Mouse (Mus musculus): ENCODE results near the gene Nav2.

Nav2 gene

DNA sequence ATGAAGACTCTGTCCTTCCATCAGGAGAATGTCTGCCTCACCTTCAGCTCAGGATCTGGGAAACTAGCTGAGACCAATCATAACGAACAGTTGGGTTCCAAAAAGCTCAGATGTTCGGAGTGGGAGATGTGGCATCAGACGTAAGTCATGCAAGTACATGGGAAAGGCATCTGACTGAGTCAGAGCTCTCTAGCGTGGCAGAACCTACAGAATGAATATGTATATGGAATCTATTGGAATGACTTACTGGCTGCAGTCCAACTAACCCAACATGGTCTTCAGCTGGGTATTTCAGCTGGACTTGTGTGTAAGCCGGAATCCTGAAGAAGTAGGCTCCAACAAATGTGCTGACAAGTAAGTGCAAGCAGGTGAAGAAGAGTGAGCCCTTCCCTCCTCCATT lies 199.6 kb downstream of the Nav2 start:
- no peak for DNase-seq

DNA sequence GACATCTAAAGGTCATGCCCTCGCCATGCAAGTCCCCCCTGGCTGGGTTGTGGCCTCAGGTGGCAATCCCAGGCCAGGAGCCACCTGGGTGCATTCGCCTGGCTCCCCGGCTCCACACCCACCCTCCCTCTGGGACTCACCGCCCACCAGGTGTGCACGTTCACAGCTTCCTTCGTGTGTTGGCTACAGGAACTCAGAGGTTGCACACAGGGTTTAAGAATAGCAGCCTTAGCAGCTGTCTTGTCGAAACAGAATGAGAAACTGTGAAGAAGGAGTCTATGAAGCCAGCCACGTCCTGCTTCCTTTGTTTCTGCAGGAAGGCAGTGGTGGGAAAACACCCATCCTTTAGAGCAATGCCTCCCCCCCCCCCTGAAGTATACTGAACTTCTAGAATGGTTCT lies 210.5 kb downstream of the Nav2 start:
- no peak for DNase-seq

DNA sequence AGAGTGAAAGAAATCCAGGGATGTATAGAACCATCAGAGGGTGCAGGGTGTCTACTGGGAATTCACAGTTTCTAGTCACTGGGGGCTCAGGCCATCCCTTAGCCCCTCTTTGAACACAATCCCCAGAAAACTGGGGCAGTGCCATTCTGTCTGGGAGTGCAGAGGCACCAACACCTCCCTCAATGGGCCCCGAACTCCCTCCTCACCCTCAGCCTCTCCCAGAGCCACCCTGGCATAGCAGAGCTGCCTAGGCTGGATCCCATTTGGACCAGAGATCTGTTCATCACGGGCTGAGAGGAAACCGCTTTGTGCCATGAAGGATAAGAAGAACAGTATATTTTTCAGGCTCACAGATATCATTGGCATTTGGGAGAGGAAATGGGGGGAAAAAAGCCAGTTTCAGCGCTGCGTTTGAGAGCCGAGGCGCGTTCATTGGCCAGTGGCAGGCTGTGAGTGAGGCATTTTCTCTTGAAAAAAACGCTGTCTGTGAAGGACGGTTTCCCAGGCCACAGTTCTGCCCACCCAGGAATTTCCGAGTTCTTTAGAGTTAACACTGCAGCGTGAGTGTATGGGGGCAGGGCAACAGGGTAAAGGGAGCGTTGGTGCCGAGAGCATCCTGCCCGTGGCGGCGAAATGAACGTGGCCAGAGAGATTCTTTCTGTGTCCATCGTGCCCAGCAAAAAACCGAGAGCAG lies 211.4 kb downstream of the Nav2 start:
- peak; percentile 20 for DNase-seq

DNA sequence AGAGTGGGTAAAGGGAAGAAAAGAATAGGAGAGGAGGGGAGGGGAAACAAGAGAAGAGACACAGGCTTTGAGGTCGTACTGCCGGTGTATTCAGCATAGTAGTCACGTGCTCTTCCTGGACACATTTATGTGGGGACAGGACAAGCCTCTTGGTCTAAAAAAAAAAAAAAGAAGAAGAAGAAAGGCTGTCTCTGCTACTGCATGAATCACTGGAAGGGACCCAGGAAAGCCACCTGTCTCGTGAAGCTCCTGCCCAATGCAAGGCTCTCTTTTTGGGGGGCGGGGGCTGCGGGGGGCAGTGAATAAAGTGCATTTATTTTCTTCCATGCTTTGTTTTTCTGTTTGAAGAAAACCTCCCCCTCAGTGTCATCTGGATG lies 212.0 kb downstream of the Nav2 start:
- no peak for DNase-seq

DNA sequence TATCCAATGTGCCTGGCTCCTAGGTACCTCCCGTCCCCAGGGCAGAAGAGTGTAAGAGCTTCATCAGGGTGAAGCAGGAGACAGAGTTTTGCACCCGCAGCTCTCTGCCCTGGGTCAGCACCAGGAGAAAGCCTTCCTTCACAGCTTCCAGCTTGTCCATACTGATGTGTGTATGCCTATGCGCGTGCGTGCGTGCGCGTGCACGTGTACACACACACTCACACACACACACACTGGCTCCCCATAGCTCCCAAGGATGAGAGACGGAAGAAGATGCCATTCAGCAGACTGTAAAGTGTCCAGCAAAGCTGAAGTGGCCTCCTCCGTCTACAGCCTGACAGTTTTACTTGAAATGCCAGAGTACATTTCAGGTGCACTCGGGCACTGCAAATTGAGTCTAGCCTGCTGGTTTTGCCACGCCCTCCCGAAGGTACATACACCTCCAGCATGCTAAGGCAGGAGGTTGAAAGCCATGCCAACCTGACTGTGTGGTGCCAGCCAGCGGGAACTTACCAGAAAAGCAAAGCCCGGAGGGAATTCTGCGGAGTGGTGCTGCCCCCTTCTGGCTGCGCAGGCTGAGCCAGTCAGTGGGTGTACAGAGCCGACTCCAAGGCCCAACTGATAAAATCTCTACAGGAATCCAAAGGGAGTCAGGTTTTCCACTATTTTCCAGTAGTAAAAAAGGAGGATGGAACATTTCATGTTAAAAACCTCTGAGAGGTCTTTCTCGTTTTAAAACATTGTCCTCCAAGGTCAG lies 212.6 kb downstream of the Nav2 start:
- peak; percentile 94 for DNase-seq

DNA sequence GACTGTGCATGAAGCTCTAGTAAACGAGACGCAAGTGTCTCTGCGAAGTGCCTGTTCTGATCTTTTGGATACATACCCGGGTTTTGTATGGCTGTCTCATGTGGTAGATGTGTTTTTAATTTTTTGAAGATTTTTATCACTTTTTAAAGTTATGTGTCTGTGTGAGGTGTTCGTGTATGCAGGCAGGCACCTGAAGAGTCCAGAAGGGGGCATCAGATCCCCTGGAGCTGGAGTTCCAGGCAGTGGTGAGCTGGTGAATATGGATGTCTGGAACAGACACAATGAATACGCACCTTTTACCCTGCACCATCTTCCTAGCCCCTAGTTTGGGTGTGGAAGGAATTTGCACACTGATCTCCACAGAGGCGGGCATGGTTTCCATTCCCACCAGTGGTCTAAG lies 214.0 kb downstream of the Nav2 start:
- no peak for DNase-seq

DNA sequence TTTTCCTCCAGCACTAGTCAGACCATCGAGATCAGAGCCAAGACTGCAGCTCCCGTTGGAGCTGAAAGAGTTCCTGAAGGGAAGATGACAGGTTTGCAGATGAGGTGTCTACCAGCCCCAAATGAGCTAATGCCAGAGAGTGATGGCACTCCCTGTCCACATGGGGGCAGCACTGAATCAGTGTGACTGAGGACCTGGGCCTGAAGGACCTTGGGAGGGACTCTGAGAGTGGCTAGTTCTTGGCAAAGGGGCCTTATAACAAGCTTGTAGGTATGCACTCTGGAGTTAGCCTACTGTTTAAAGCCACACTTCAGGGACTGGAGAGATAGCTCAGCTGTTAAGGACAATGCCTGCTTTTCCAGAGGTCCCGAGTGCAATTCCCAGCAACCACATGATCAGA lies 217.0 kb downstream of the Nav2 start:
- peak; percentile 53 for DNase-seq

DNA sequence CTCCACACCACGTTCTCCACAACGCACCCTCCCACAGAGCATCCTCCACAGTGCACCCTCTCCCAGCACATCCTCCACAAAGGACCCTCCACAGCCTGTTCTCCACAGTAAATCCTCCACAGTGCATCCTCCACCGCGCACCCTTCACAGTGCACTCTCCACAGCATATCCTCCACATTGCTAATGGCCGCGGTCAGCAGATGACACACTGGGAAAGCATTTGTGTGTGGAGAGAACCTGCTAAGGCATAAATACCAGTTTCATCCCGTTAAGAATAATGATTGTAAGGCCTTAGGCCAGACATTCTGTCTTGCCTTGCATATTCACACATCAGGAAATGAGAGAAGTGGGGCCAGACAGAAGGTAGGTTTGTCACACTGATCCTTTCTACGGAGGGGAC lies 219.7 kb downstream of the Nav2 start:
- no peak for DNase-seq

DNA sequence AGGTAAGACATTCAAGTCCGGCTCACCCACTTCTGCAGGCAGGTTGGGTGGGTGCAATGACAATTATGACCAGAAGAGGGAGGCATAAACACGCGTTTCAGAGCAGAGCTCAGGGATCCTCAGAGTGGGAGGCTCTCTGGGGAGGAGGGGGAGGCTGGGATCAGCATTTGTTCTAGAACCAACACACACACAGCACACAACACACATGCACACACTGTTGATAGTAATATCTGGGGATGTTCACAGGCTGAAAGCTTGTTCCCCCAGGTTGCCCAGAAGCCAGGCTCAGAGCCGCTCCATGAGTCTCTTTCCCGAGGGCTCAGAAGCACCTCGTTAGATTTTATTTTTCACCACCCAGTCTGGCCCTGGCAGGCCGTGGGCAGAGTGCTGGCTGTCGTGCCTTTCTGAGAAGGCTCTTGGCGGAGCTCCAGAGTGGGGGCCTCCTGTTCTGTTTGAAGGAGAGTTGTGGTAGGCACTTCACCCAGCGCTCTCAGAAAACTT lies 224.4 kb downstream of the Nav2 start:
- DNase-seq: peak; percentile 89

DNA sequence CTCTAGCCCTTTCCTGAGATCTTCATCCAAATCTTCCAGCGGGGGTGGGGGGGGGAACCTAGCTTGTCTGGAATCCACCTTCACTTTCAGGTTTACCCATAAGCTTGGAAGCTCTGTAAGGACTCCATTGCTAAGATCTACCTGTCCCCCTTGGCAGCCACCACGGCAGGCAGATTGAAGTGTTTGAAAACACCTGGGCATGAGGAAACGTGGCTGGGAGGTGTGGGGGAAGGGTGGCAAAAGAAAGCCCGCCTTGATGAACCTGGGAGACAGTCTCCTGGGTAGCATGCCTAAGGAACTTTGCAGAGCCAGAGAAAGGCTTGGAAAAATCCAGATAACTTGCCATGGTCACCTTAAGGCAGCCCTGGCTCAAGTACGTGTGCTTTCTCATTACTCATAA lies 225.9 kb downstream of the Nav2 start:
- DNase-seq: no peak

DNA sequence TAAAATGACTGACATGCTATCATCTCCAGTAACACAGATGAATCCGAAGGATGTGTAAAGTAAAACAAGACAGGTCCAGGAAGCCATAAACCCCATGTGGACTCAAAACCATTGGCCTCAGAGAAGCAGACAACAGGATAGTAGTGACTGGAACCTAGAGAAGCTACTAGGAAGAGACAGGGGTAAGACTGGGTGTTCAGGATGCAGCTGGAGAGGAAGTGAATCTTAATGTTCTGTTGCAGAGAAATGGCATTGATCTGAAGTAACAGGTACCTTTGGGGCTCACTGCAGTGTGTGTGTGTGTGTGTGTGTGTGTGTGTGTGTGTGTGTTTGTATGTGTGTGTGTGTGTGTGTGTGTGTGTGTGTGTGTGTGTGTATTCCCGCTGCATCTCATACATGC lies 231.2 kb downstream of the Nav2 start:
- no peak for DNase-seq

DNA sequence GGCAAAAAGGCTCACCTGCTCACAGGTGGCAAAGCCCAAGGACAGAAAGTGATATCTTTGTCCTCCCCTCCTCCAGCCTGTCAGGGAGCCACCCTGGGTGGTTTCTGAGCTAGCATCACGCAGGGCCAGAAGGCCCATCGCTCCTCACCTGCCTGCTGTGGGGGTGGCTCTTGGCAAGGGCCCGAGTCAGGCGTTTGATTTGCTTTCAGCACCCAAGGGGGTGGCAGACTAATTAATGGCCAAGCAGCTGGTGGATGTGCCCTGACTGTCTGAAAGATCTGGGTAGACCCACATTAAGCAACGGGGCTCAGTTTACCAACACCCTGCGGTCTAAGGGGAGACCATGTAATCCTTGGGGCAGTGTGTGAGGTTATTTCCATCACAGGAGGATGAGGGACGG lies 235.4 kb downstream of the Nav2 start:
- DNase-seq: no peak

DNA sequence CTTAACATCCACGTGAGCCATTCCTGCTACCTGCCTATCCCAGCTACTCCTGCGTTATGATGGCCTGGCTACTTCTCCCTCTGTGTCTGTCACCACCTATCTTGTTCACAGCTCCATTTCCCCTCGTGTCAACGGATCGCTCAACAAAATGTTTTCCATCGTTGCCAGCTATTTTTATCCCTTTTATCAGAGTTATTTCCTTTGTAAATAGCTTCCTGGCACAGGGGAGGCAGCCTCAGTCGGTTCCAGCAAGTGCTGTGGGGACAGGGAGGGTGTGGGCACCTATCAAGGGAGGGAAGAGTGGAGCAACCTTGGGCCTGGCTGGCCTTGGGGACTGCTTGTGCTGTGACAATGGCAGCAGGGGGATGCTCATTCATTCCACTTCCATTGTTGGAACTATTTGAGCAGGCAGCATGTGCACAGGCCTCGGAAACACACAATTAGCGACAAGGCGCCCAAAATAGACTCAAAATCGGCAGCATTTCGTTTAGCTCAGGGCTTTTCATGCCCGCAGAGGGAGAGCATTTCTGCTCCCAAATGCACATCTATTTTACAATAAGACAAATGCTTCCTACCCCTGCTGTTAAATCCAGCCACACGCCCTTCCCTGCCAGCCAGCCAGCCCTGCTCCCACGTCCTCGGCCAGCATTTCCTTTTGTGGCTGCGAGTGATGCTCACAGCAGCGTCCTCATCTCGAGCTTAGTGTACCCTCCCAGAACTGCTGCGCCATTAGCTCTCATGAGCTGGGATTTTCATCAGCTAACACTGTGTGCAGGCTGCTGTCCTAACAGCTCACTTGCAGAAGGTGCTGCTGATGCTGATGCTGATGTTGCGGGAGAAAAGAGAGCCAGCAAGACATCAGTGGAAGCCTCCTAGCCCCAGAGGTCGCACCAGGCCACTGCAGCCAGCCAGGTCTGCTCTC lies 237.5 kb downstream of the Nav2 start:
- DNase-seq: peak; percentile 43

DNA sequence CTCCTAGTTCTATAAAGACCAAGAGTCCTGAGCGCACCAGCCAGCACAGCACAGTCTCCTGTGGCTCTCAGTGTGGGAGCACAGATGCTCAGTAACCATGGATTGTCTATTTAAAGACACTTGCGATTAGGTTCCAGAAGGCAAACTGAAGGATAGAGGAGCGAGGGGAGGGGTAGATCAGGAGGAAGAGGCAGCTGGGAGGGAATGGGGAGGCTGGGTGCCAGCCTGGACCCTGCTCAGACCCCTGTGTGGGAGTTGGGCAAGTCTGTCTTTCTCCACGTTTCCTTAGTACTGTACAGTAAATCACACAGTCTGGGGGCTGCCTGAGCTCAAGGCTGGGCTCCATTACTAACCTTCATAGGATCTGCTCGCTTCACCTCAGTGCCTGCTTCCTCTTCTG lies 243.8 kb downstream of the Nav2 start:
- DNase-seq: no peak

DNA sequence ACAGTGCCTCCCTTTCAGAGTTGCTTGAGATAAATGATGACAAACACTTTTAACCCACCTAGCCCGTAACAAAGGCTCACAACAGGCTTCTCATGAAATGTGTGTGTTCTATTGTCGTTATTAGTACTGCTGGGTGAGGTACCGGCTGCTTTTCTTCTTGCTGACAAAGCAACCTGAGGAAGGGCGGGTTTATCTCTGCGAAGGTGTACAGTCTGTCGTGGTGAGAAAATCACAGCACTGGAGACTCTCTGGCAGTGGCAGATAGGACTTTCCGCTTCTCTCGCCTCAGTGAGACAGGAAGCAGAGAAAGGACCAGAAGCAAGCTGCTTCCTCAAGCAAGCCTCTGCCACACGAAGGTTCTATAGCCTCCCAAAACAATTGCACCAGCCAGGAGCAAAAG lies 244.2 kb downstream of the Nav2 start:
- DNase-seq: no peak

DNA sequence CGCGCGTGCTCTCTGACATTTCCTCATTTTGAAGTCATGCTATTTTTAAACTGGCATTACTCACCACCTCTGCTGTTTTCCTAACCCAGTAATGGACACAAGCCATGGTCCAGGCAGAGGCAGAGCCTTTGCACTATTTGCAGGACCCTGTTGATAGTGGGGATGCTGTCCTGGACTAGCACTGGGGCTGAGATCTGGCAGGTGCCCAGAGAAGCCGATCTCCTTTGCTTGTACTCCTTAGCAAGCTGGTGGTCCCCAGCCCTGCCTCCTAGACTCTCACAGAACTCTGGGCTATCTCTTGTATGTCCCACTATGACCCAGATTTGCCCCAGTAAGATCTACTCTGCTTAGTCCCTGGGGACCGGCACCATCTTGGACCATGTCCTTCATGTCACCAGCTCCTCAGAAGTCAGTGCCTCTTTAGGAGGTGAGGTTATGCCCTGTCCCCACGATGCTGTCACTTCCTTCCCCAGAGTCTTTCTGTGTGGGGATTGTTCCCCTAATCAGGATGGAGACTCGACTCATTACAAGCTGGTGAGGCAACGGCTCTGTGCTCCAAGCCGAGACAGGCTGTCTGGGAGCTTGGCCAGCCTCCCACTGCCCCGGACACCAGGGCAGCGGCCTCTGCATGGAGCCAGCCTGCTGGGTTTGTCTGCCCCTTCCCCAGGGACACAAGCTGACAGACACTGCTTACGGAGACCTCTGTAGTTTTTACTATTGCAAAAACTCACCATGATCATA lies 250.3 kb downstream of the Nav2 start:
- peak; percentile 54 for DNase-seq

DNA sequence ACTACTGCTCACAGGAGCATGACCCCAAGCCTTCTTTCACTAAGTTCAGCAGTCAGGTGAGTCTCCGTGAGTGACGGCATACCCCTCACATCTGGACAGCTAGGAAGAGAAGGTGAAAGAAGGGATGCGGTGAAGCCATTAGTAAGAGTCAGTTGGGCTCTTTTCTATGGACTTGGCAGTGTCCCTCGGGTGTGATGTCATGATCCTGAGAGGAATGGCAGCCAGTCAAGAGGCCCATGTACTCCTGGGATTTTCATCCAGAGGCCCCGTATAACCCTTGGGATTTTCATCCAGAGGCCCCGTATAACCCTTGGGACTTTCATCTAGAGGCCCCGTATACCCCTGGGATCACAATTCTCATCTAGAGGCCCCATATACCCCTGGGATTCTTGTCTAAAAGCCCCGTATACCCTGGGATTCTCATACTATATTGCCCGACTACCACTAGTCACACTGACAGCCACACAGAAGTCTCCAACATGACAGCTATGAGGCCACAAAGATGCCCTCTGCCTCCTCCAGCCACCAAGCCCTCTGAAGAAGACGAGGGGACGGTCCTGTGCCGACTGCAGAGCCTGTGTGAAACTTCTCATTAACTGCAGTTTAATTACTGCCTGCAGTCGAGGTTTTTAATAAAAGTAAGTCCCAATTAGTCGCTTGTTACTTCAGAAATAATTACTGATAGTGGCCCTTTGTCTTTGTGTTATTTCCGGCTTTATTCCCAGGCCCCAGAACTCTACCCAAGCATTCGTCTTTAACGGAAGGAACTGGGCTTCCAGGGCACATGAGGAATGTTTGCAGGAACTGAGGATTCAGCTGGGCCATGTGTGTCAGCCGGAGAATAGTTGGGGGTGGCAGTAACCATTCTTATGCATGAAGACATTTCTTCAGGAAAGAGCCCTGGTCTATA lies 251.4 kb downstream of the Nav2 start:
- DNase-seq: no peak

DNA sequence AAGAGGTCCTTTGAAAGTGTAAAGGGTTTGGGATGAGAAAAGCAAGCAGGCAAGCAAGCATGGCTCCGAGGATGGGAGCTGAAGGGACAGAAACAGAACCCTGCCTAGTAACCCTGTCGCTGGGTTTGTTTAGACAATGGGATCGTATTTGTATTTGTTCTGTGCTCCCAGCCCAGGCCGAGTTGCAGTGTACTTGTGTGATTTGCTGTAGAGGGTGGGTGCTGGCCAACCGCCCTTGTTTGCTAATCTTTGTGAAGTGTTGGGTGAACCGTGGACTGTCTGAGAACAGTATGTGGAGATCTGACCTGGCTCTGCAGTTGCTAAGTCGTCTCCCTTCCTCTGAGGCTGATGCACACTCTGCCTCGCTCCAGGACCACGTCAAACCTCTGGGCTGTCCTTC lies 253.6 kb downstream of the Nav2 start:
- no peak for DNase-seq

DNA sequence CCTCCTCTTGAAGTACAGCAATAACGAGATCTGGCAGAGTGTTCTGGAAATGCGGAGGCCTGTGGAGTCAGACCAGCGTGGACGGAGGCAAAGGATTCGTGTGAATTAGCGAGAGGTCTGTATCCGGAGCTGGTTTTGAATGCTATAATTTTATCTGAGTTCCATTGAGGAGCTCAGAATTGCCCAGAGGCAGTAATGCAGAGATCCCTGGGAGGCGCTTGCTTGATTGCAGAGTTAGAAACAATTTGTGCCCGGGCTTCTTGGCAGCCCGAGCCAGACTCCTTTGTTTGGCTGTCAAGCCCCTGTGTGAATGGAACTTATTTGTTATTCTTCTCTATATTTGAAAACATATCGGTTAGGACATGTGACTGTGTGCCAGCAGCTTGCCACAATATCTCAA lies 255.3 kb downstream of the Nav2 start:
- DNase-seq: no peak

DNA sequence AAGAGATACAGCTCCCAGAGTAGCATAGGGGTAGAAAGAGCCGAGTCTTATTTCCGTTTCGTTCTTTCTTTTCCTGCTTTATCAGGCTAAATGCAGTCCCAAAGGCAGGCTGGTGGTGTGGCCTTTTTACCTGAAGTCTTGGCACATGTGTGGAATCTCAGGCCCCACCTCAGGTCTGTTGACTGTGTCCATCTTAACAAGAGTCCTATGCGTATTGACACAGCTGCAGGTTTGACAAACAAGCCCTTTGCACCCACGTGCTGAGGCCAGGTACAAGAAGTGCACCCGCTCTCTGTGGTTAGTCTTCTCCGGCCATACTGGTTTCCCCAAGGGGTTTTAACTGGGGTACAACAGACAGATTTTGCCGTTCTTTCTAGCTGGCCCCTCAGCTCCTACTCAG lies 256.4 kb downstream of the Nav2 start:
- no peak for DNase-seq

DNA sequence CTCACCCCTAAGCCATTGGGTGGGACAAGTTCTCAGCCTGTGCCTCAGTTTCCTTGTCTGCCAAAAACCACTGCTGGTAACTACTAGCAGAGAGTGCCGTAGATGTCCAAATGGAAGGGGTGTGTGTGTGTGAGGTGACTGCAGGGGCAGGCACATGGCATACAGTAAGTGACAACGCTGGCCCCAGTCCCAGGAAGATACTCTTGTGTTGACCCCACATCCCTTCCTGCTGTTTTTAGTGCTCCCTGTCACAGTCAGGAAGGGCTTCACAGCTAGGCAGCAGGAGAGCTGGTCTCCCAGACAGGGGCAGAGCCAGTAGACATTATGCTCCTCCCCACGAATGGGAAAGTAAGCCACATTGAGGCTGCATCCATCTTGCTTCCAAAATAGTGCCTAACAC lies 264.4 kb downstream of the Nav2 start:
- DNase-seq: no peak

Data from cerebellum, adult 8-10 months (tissue).